Mouse (Mus musculus) hindbrain, postnatal 0 days (tissue): ENCODE results near the gene Ltb. TPM values are rescaled to one million over a fixed set of nuclear protein-coding genes. Genes with fewer than 3 reads are reported as not detected.
A peak's percentile ranks its signal among the peaks of the same experiment; 100 is the strongest.

Experiments used
- ATAC-seq: fragments of 200-750 bp; cut with Nextera tagmentation; 2 replicates; pipeline ENCODE4 v1.8.0; 2017; ENCODE audit warnings: mild to moderate bottlenecking, moderate TSS enrichment, moderate library complexity
- DNase-seq: peaks from one replicate; pipeline ENCODE4 v3.0.0-alpha.2; 2015; ENCODE audit warnings: low spot score
- H3K27ac ChIP-seq: fragments of 300-500 bp; sonication (generic); 2 replicates; pipeline ENCODE4 v1.5.1; 2014; ENCODE audit warnings: mild to moderate bottlenecking
- H3K27me3 ChIP-seq: fragments of 300-500 bp; sonication (generic); 2 replicates; pipeline ENCODE4 v1.6.1; 2014; ENCODE audit warnings: low read length, mixed read lengths; ENCODE audit not compliant: insufficient read depth
- H3K36me3 ChIP-seq: fragments of 300-500 bp; sonication (generic); 2 replicates; pipeline ENCODE4 v1.6.1; 2014; ENCODE audit warnings: low read length, mixed read lengths; ENCODE audit not compliant: insufficient read depth
- H3K4me1 ChIP-seq: fragments of 300-500 bp; sonication (generic); 2 replicates; pipeline ENCODE4 v1.6.1; 2014; ENCODE audit warnings: antibody characterized with exemption, low read length, mixed read lengths; ENCODE audit not compliant: insufficient read depth
- H3K4me2 ChIP-seq: fragments of 300-500 bp; sonication (generic); 2 replicates; pipeline ENCODE4 v1.6.1; 2014; ENCODE audit warnings: low read depth, mild to moderate bottlenecking, low read length, moderate library complexity, mixed read lengths
- H3K4me3 ChIP-seq: fragments of 300-500 bp; sonication (generic); 2 replicates; pipeline ENCODE4 v1.5.1; 2014; ENCODE audit warnings: low read length
- H3K9ac ChIP-seq: fragments of 300-500 bp; sonication (generic); replicated peaks from 2 replicates; pipeline ENCODE4 v1.6.1; 2014; ENCODE audit warnings: mild to moderate bottlenecking, low read length, moderate library complexity, mixed read lengths
- H3K9me3 ChIP-seq: fragments of 300-500 bp; sonication (generic); 2 replicates; pipeline ENCODE4 v1.6.1; 2016; ENCODE audit warnings: low read length, mixed read lengths
- CTCF ChIP-seq: IDR thresholded peaks from 2 replicates; pipeline ENCODE4 v1.5.1; 2016; ENCODE audit warnings: antibody characterized with exemption, control low read depth, low read depth
- WGBS: fragments of 180-500 bp; shearing (Covaris S2); extraction: QIAGEN DNeasy Blood & Tissue Kit; methylation state at CpG from one replicate; pipeline ENCODE4 v1.1.7; 2014; 5-methylcytosine and 5-hydroxymethylcytosine counted together
- polyA plus RNA-seq: library from polyadenylated mRNA; unstranded; fragments of >200 nt; fragmentation: Nextera tagmentation; extraction: Ambion mirVana; gene quantifications from 2 replicates; pipeline ENCODE4 v1.2.1, GENCODE M21; 2015
- total RNA-seq: library from RNA; depleted of rRNA; stranded (reverse); fragments of >200 nt; gene quantifications from 2 replicates; pipeline ENCODE4 v1.2.3, GENCODE M21; 2014

The Ltb gene
- total and polyA plus RNA-seq, 2 experiments from 2014 or later: 1.2 TPM; not detected in 1

DNA sequence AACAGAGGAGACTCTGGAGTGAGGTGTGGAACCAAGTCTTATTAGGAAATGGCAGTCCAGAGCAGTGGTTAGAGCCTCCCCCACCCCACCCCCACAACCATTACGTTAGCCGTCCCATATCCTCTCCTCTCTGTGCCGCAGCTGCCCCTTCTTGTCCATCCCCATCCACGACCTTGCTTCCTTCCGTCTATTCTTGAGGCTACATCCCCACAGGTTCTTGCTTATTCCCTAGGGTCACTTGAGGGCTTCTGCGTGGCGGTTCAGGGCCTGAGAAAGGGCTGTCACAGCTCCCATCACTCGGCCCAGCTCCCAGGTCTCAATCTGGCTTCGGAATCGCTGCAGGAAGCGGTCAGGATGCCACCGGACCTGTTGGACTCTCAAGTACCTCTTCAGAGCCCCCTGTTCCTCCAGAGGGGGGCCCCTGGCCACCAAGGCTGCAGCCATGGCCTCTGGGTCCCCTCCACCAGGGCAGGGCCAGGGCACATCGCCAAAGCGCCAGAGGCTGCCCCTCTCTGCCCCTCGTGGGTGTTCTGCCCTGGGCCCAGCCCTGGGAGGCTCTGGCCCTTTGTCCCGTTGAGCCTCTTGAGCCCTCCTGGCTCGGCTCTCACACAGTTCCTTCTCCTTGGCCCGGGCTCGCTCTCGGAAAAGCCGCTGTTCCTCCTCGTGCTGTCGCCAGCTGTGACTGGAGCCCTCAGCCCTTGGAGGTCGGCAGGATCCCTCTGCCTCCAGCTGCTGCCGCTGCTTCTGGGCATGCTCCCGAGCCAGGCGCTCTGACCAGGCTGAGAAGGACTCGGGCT, 26.1 kb downstream of the Ltb start, which contains the start of gene Gm16181:
Gm16181 (plus strand) TSS at position 679 of the 797 bp plus-strand sequence.
- ATAC-seq: no peak
- Histone ChIP-seq H3K27ac (no peak within 1 kb of the TSS), H3K4me1 (no peaks in the 10 kb centered on the region), H3K9ac (no peak within 1 kb of the TSS), H3K36me3 (peaks cover 12% of the 10 kb centered on the region), H3K9me3 (no peaks in the 10 kb centered on the region), H3K27me3 (no peaks in the 10 kb centered on the region), H3K4me2 (no peak within 1 kb of the TSS), H3K4me3 (no peak within 1 kb of the TSS)
- no peak for DNase-seq
- TF ChIP-seq CTCF: no peak
- 75% methylated on average over 28 of the region's 28 CpGs for WGBS

DNA sequence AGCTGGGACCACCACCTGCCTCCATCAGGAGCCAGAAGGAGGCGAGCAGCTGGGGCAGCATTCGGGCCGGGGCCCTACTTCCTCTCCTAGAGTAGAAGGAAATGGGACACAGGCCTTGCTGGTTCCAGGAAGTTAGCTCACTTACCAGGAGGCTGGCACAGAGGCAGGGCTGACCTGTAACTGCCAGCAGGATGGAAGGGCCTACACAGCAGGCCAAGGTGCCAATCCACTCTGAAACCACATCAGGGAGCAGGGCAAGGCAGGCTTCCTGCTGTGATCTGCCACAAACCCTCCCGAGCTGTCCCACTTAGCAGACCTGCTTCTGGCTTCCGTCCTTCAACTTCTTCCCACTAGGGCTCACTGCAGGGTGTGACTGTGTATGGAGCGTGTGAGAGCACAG, 28.1 kb downstream of the Ltb start:
- WGBS: 70% methylated on average over 6 of the region's 6 CpGs
- peaks cover 18% of the 10 kb centered on the region for H3K36me3 ChIP-seq

DNA sequence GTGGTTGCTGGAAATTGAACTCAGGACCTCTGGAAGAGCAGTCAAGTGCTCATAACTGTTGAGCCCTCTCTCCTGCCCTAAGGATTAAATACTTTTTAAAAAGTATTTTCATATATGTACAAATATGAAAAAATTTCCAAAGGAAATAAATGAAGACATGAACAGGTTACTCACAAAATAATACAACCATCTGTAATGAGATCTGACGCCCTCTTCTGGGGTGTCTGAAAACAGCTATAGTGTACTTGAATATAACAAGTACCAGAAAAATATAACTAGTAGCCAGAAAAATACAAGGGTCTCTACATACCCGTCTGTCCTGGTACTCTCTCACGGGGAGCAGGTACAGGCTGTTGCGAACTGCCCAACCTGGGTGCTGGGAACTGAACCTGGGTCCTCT, 30.4 kb downstream of the Ltb start:
- Histone ChIP-seq H3K4me2 (no peak overlapping the region), H3K9ac (no peak overlapping the region), H3K36me3 (peaks cover 31% of the 10 kb centered on the region), H3K27ac (no peak overlapping the region), H3K9me3 (no peaks in the 10 kb centered on the region), H3K4me1 (no peaks in the 10 kb centered on the region), H3K4me3 (no peak overlapping the region), H3K27me3 (no peaks in the 10 kb centered on the region)
- DNase-seq (no peak), ATAC-seq (no peak)
- no peak for TF ChIP-seq CTCF
- WGBS: 97% methylated on average over 4 of the region's 4 CpGs

More for the DNA sequence above, 28.1 kb downstream of the Ltb start:
- ATAC-seq (no peak), DNase-seq (no peak)
- no peaks in the 10 kb centered on the region for H3K4me1 ChIP-seq
- H3K27ac ChIP-seq: no peak overlapping the region
- H3K27me3 ChIP-seq: no peaks in the 10 kb centered on the region
- no peak overlapping the region for H3K4me2 ChIP-seq
- TF ChIP-seq CTCF: no peak
- H3K9me3 ChIP-seq: no peaks in the 10 kb centered on the region
- H3K9ac ChIP-seq: no peak overlapping the region
- H3K4me3 ChIP-seq: no peak overlapping the region

DNA sequence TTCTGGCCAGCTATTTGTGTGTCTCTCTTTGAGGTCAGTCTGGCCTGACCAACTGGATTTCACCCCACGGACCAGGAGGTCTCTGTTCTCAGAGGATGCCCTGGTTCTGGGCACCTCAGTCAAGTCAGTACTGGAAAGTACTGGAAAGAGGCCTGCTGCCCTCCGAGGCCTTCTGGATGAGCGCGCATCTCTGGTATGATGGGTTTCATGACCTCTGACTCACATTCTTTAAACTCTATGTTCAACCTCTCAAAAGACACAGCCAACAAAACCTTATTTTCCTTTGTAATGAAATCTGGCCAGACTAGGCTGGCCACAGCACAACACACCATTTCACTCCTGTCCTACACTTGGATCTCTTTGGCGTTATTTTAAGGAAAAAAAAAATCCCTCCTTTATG, 31.2 kb downstream of the Ltb start:
- WGBS: 97% methylated on average over 5 of the region's 5 CpGs
- no peak overlapping the region for H3K27ac ChIP-seq
- no peaks in the 10 kb centered on the region for H3K9me3 ChIP-seq
- H3K4me3 ChIP-seq: no peak overlapping the region
- no peak overlapping the region for H3K9ac ChIP-seq
- no peak overlapping the region for H3K4me2 ChIP-seq
- no peak for TF ChIP-seq CTCF
- DNase-seq (no peak), ATAC-seq (no peak)
- no peaks in the 10 kb centered on the region for H3K4me1 ChIP-seq
- no peaks in the 10 kb centered on the region for H3K27me3 ChIP-seq
- peaks cover 26% of the 10 kb centered on the region; the same call in 1 of the 2 replicates for H3K36me3 ChIP-seq

DNA sequence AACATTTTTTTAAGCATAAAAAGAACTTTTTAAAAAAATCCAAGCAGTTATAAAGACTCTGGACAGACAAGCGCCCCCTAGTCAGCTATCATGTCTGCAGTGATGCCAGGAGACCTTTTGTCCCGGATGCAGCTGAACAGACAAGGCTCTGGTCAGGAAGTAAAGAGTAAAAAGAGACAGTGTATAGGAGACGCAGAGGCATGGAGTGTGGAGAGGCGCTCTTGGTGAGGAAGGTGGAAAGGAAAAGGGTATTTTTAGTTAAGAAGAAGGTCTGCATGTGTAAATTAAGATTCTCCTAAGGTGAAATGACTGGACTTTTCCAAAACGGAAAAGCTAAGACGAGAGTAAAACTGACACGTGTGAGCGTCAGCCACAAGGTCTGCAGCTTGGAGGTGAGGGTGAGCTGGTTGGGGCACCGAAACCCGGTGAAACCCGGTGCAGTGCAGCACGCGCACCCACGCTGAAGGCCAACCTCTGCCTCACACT, 32.4 kb downstream of the Ltb start:
- no peaks in the 10 kb centered on the region for H3K9me3 ChIP-seq
- WGBS: 84% methylated on average over 14 of the region's 14 CpGs

DNA sequence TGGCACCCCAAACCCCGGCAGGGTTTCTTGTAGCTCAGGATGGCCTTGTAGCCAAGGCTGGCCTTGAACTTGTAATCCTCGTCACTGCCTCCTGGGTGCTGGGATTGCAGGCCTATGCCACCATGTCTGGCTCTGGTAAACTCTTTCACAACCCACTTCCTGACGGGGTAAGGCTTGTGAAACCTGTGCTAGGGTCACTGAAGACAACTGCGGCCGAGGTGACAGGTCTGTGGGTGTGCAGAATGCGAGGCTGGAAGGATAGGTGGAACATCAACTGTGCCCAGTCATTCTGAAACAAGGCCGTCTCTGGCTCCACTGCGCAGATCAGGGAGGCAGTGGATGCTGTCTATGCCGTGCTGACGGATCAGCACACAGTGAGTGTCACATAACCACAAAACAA, 36.8 kb downstream of the Ltb start:
- Histone ChIP-seq H3K9ac (no peak overlapping the region), H3K27me3 (no peaks in the 10 kb centered on the region), H3K4me3 (no peak overlapping the region), H3K27ac (no peak overlapping the region), H3K36me3 (peaks cover 40% of the 10 kb centered on the region), H3K9me3 (no peaks in the 10 kb centered on the region), H3K4me2 (no peak overlapping the region), H3K4me1 (no peaks in the 10 kb centered on the region)
- 94% methylated on average over 10 of the region's 10 CpGs for WGBS
- no peak for ATAC-seq
- no peak for DNase-seq
- TF ChIP-seq CTCF: no peak

More for the DNA sequence above, 32.4 kb downstream of the Ltb start:
- H3K36me3 ChIP-seq: peaks cover 33% of the 10 kb centered on the region
- ATAC-seq (no peak), DNase-seq (no peak)
- TF ChIP-seq CTCF: no peak
- H3K4me1 ChIP-seq: no peaks in the 10 kb centered on the region
- no peak overlapping the region for H3K4me3 ChIP-seq
- H3K9ac ChIP-seq: no peak overlapping the region
- H3K27ac ChIP-seq: no peak overlapping the region
- no peak overlapping the region for H3K4me2 ChIP-seq
- no peaks in the 10 kb centered on the region for H3K27me3 ChIP-seq

DNA sequence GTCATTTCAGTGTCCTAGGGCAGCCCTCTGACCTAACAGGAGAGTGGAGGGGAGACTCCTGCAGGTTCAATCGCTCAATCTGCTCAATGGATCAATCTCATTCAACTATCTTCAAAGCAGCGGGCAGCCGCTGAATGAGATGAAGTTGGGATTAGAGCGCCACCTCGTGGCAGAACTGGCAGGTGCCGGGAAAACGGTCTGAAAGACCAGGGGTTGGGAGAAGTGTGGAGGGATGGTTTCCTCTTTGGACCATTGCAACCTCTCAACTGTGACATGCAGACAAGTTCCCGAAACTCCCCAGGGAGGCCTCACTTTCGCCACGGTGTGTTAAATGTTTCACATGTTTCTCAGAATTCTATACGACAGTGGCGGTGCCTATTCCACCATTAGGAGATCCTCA, 37.8 kb downstream of the Ltb start:
- peak; percentile 92 for DNase-seq
- peaks cover 36% of the 10 kb centered on the region for H3K36me3 ChIP-seq
- 10% methylated on average over 12 of the region's 12 CpGs for WGBS
- H3K9me3 ChIP-seq: no peaks in the 10 kb centered on the region
- H3K9ac ChIP-seq: no peak overlapping the region
- no peak for ATAC-seq
- no peak overlapping the region for H3K27ac ChIP-seq
- H3K27me3 ChIP-seq: no peaks in the 10 kb centered on the region
- peak; percentile 91 for TF ChIP-seq CTCF
- no peaks in the 10 kb centered on the region for H3K4me1 ChIP-seq
- H3K4me2 ChIP-seq: no peak overlapping the region
- H3K4me3 ChIP-seq: no peak overlapping the region
